Mouse (Mus musculus) heart, embryonic 16.5 days (tissue): Measurements from ENCODE around the gene Tram2. TPM values are rescaled to one million over a fixed set of nuclear protein-coding genes. Genes with fewer than 3 reads are reported as not detected.
A peak's percentile ranks its signal among the peaks of the same experiment; 100 is the strongest.

Experiments
- ATAC-seq: fragments of 200-750 bp; cut with Nextera tagmentation; replicated peaks from 2 replicates; pipeline ENCODE4 v1.8.0; 2017; ENCODE audit warnings: moderate number of reproducible peaks; ENCODE audit not compliant: insufficient read depth, low FRiP score; ENCODE audit errors: extremely low read depth
- H3K27ac ChIP-seq: fragments of 300-500 bp; sonication (generic); 2 replicates; pipeline ENCODE4 v1.5.1; 2014; ENCODE audit warnings: mild to moderate bottlenecking, low read length, control low read depth, moderate library complexity
- H3K27me3 ChIP-seq: fragments of 300-500 bp; sonication (generic); 2 replicates; pipeline ENCODE4 v1.6.1; 2014; ENCODE audit warnings: low read length, mixed read lengths; ENCODE audit not compliant: control insufficient read depth, insufficient read depth
- H3K36me3 ChIP-seq: fragments of 300-500 bp; sonication (generic); 2 replicates; pipeline ENCODE4 v1.6.1; 2014; ENCODE audit not compliant: control insufficient read depth, insufficient read depth
- H3K4me1 ChIP-seq: fragments of 300-500 bp; sonication (generic); 2 replicates; pipeline ENCODE4 v1.6.1; 2014; ENCODE audit warnings: low read length, mixed read lengths; ENCODE audit not compliant: control insufficient read depth, insufficient read depth
- H3K4me2 ChIP-seq: fragments of 300-500 bp; sonication (generic); 2 replicates; pipeline ENCODE4 v1.6.1; 2014; ENCODE audit warnings: low read depth, mild to moderate bottlenecking, control low read depth, low read length
- H3K4me3 ChIP-seq: fragments of 300-500 bp; sonication (generic); 2 replicates; pipeline ENCODE4 v1.5.1; 2014; ENCODE audit warnings: mild to moderate bottlenecking, control low read depth, low read length
- H3K9ac ChIP-seq: fragments of 300-500 bp; sonication (generic); 2 replicates; pipeline ENCODE4 v1.6.1; 2014; ENCODE audit warnings: low read length, control low read depth
- H3K9me3 ChIP-seq: fragments of 300-500 bp; sonication (generic); replicated peaks from 2 replicates; pipeline ENCODE4 v1.6.1; 2016; ENCODE audit warnings: low read length; ENCODE audit not compliant: control insufficient read depth
- WGBS: fragments of 180-500 bp; shearing (Covaris S2); extraction: QIAGEN DNeasy Blood & Tissue Kit; methylation state at CpG from one replicate; pipeline ENCODE4 v1.1.7; 2014; 5-methylcytosine and 5-hydroxymethylcytosine counted together
- polyA plus RNA-seq: library from polyadenylated mRNA; unstranded; fragments of >200 nt; fragmentation: Nextera tagmentation; extraction: Ambion mirVana; gene quantifications from 2 replicates; pipeline ENCODE4 v1.2.1, GENCODE M21; 2015

Gene Tram2
- polyA plus RNA-seq, 1 experiment from 2014 or later: 3.3 TPM

GRCm38 (mm10) chr1:21086291-21086690, 7.3 kb upstream of the Tram2 start:
- no peak overlapping the region for H3K27ac ChIP-seq
- H3K36me3 ChIP-seq: no peaks in the 10 kb centered on the region
- H3K4me2 ChIP-seq: no peak overlapping the region
- 77% methylated on average over 5 of the region's 5 CpGs for WGBS
- H3K9ac ChIP-seq: no peak overlapping the region
- H3K4me3 ChIP-seq: no peak overlapping the region
- no peak for ATAC-seq
- H3K9me3 ChIP-seq: no peaks in the 10 kb centered on the region
- no peaks in the 10 kb centered on the region for H3K27me3 ChIP-seq
- peaks cover 11% of the 10 kb centered on the region for H3K4me1 ChIP-seq

- Histone ChIP-seq H3K9ac (no peak overlapping the region), H3K27ac (no peak overlapping the region), H3K4me1 (peaks cover 7% of the 10 kb centered on the region), H3K4me3 (no peak overlapping the region), H3K27me3 (no peaks in the 10 kb centered on the region), H3K4me2 (no peak overlapping the region), H3K9me3 (no peaks in the 10 kb centered on the region), H3K36me3 (no peaks in the 10 kb centered on the region)
- ATAC-seq: no peak
- WGBS: 63% methylated on average over 2 of the region's 2 CpGs
Observed at GRCm38 (mm10) chr1:21084661-21085060, 5.6 kb upstream of the Tram2 start.

GRCm38 (mm10) chr1:21080362-21080761, 1.3 kb upstream of the Tram2 start:
- peaks cover 13% of the 10 kb centered on the region for H3K4me1 ChIP-seq
- no peak overlapping the region for H3K27ac ChIP-seq
- H3K27me3 ChIP-seq: no peaks in the 10 kb centered on the region
- no peak for ATAC-seq
- no peaks in the 10 kb centered on the region for H3K9me3 ChIP-seq
- H3K4me2 ChIP-seq: no peak overlapping the region
- H3K4me3 ChIP-seq: no peak overlapping the region
- H3K36me3 ChIP-seq: no peaks in the 10 kb centered on the region
- whole genome bisulfite sequencing: 91% methylated on average over 12 of the region's 12 CpGs
- no peak overlapping the region for H3K9ac ChIP-seq

- Histone ChIP-seq H3K27me3 (no peaks in the 10 kb centered on the region), H3K27ac (peak overlapping the region; percentile 66; the same call in 1 of the 2 replicates), H3K4me1 (peaks cover 30% of the 10 kb centered on the region), H3K4me2 (peak overlapping the region; percentile 74), H3K36me3 (no peaks in the 10 kb centered on the region), H3K4me3 (peak overlapping the region; percentile 74), H3K9me3 (no peaks in the 10 kb centered on the region), H3K9ac (peak overlapping the region; percentile 80)
- ATAC-seq: peak; percentile 24
- WGBS: under 1% methylated on average over 36 of the region's 36 CpGs
Observed at GRCm38 (mm10) chr1:21078481-21079214, 381 bp downstream of the Tram2 start.

- 61% methylated on average over 7 of the region's 7 CpGs for WGBS
- Histone ChIP-seq H3K9me3 (no peaks in the 10 kb centered on the region), H3K4me1 (peaks cover 39% of the 10 kb centered on the region), H3K4me3 (peak overlapping the region; percentile 74), H3K27ac (no peak overlapping the region), H3K9ac (no peak overlapping the region), H3K27me3 (no peaks in the 10 kb centered on the region), H3K36me3 (no peaks in the 10 kb centered on the region), H3K4me2 (peak overlapping the region; percentile 74)
- ATAC-seq: no peak
Observed at GRCm38 (mm10) chr1:21077619-21078018, 1.4 kb downstream of the Tram2 start.

- no peak overlapping the region for H3K9ac ChIP-seq
- peaks cover 39% of the 10 kb centered on the region for H3K4me1 ChIP-seq
- no peak overlapping the region for H3K27ac ChIP-seq
- H3K4me2 ChIP-seq: peak overlapping the region; percentile 74
- no peaks in the 10 kb centered on the region for H3K9me3 ChIP-seq
- H3K36me3 ChIP-seq: no peaks in the 10 kb centered on the region
- ATAC-seq: no peak
- WGBS: 57% methylated on average over 5 of the region's 5 CpGs
- peak overlapping the region; percentile 74 for H3K4me3 ChIP-seq
- H3K27me3 ChIP-seq: no peaks in the 10 kb centered on the region
Observed at GRCm38 (mm10) chr1:21077191-21077590, 1.8 kb downstream of the Tram2 start.

GRCm38 (mm10) chr1:21075986-21076495, 3.0 kb downstream of the Tram2 start:
- H3K9me3 ChIP-seq: no peaks in the 10 kb centered on the region
- WGBS: 21% methylated on average over 6 of the region's 6 CpGs
- peaks cover 39% of the 10 kb centered on the region for H3K4me1 ChIP-seq
- H3K27ac ChIP-seq: peak overlapping the region; percentile 49
- H3K27me3 ChIP-seq: no peaks in the 10 kb centered on the region
- H3K36me3 ChIP-seq: no peaks in the 10 kb centered on the region
- H3K4me3 ChIP-seq: 0 out of 2 replicates have a peak overlapping the region, but pooled peaks have one; percentile 5
- no peak for ATAC-seq
- H3K9ac ChIP-seq: 0 out of 2 replicates have a peak overlapping the region, but pooled peaks have one; percentile 1
- peak overlapping the region; percentile 74 for H3K4me2 ChIP-seq

GRCm38 (mm10) chr1:21074231-21074630, 4.8 kb downstream of the Tram2 start:
- 45% methylated on average over 5 of the region's 5 CpGs for WGBS
- Histone ChIP-seq H3K9ac (peak overlapping the region; percentile 19; the same call in 1 of the 2 replicates), H3K4me2 (no peak overlapping the region), H3K9me3 (no peaks in the 10 kb centered on the region), H3K4me3 (no peak overlapping the region), H3K27ac (no peak overlapping the region), H3K4me1 (peaks cover 42% of the 10 kb centered on the region), H3K36me3 (no peaks in the 10 kb centered on the region), H3K27me3 (no peaks in the 10 kb centered on the region)
- no peak for ATAC-seq

- H3K4me3 ChIP-seq: no peak overlapping the region
- H3K9ac ChIP-seq: no peak overlapping the region
- peaks cover 48% of the 10 kb centered on the region for H3K4me1 ChIP-seq
- no peak for ATAC-seq
- H3K4me2 ChIP-seq: 0 out of 2 replicates have a peak overlapping the region, but pooled peaks have one; percentile 2
- no peaks in the 10 kb centered on the region for H3K27me3 ChIP-seq
- H3K36me3 ChIP-seq: no peaks in the 10 kb centered on the region
- no peak overlapping the region for H3K27ac ChIP-seq
- 52% methylated on average over 12 of the region's 12 CpGs for WGBS
- H3K9me3 ChIP-seq: no peaks in the 10 kb centered on the region
Observed at GRCm38 (mm10) chr1:21072875-21073444, 6.1 kb downstream of the Tram2 start.
